Mouse (Mus musculus) activated CD4-positive, CD25-positive, alpha-beta regulatory T cell, adult 4 months (primary cell): ENCODE data around the gene Asic3. TPM values are rescaled to one million over a fixed set of nuclear protein-coding genes. Genes with fewer than 3 reads are reported as not detected.
A peak's percentile ranks its signal among the peaks of the same experiment; 100 is the strongest.

ENCODE experiments used
- ATAC-seq: one replicate; pipeline ENCODE4 v1.8.0; 2017
- polyA plus RNA-seq, 2 experiments: library from polyadenylated mRNA; unstranded; fragments of 100-300 nt; shearing (Covaris generic); gene quantifications; one replicate each; pipeline ENCODE4 v1.2.1; 2017

The Asic3 gene
- polyA plus RNA-seq, 2 experiments from 2014 or later, result 0.85 TPM; not detected in 1

DNA sequence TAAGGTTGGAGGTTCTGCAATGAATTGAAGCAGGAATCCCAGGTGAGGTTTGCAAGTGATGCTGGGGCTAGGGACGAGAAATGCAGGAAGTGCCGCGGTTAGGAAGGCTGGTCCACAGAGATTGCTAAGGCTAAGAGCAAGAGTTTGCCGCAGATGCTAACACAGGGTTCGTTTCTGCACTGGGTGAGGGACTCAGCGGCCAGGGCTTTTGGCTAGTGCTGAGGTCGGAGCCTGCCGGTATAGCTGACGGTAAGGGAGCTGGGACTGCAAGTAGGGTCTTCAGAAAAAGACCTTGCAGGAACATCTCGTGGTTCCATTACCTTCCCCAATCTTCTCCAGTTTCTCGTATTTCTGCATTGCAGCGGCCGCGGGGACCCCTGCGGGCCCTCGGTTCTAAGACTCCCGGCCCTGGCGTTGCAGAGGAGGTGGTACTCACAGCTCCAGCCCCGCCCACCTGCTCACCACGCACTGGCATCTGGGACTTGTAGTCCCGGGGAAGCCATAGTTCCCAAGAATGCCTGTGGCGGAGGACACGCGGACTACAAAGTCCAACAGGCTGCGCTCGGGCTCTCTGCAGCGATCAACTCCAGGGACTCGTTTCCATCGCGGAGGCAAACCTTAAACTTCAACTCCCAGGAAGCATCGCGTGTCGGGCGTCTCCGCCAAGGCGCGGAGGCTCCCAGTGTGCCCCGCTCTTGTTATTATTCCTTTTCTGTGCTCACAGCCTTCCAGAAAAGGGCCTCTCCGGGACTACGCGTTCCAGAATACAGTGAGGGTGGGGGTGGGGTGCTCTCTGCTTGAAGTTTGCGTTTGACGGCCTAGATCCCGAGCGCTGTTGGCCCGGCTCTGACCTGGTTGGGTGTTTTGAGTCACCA, 10.2 kb downstream of the Asic3 start, which contains the start of the genes Cdk5 and Slc4a2:
Gene Cdk5 (minus strand): TSS at position 402 of the 875 bp plus-strand sequence.
Gene Slc4a2 (plus strand): TSS at position 709 of the 875 bp plus-strand sequence.
- ATAC-seq, result peak; percentile 93

GRCm38 (mm10) chr5:24424004-24424781, 11.0 kb downstream of the Asic3 start:
- ATAC-seq, result no peak

DNA sequence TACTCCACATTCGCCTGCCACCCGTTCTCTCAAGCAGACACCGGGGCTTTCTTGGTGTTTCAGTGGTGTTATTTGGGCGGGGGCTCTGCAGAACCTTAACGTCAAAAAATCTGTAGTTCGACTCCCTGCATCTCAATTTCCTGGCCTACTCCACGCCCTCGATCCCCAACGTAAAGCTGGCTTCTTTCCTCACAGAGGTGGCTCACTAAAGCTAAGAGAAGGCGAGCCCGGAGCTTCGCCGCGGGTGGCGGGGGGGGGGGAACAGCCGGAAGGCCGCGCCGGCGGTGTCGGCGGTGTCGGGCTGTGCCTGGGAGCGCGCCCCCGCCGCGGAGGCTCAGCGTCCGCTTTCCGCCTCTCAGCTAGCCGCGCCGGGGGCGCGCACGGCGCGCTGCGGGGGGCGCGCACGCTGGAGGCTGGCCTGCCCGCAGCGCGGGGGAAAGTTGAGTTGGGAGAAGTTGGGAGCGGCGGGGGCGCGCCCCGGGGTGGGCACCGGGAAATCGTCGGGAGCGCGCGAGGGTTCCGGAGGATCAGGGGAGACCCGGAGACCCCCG, 11.7 kb downstream of the Asic3 start:
- ATAC-seq, result peak; percentile 41

- no peak for ATAC-seq
These were observed 12.3 kb downstream of the Asic3 start for GRCm38 (mm10) chr5:24425421-24426036.

- ATAC-seq, result no peak
These were observed 12.8 kb downstream of the Asic3 start for GRCm38 (mm10) chr5:24426037-24426432.

DNA sequence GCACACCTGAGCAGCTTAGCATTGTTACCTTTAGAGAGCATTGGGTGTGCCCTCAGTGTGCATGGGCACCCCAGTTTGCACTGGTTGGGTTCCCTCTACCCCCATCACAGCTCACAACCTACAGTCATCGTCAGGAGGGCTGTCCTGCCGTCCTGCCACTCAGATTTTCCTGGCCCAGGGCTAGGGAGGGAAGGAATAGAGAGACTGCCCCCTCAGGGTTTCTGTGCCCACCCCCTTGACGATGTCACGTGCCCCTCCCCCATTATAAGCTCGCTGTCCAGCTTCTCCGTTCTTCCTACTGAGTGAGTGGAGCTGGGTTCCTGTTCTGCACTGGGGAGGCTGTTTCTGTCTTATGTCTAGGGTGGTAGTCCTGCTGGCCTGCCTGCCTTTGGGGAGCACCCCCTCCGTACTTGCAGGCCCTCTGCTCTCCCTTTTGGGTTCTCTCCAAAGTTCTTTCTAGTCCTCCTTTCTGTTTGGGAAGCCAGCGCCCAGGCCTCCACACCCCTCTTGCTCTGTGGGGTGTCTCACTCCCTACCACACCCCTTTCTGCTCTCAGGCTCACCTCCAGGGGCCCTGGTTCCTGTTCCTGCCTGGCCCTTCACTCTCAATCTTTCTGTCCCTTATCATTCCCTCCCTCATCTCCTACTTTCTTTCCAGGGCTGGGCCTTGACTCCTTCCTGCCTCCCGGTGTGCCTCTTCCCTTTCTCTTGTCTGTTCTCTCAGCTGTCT, 13.5 kb downstream of the Asic3 start:
- ATAC-seq, result no peak

- no peak for ATAC-seq
These were observed 14.1 kb downstream of the Asic3 start for GRCm38 (mm10) chr5:24427285-24427633.

DNA sequence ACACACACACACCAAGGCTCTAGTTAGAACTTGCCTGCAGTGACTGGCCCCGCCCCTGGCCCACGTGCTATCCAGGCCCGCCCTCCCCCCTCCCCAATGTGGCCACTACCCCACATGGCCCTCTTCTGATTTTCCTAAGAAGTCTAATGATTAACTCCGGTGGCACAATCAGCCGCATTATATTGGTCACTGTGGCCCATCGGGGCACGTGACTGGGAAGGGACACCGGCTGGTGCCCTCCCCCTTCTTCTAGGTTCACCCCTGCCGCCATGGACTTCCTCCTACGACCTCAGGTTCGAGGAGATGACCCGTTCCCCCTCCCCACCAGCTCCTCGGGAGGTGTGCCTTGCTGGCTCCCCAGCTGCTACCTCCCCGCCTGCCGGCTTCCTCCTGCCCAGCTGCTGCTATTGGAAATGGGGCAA, 14.8 kb downstream of the Asic3 start:
- no peak for ATAC-seq

DNA sequence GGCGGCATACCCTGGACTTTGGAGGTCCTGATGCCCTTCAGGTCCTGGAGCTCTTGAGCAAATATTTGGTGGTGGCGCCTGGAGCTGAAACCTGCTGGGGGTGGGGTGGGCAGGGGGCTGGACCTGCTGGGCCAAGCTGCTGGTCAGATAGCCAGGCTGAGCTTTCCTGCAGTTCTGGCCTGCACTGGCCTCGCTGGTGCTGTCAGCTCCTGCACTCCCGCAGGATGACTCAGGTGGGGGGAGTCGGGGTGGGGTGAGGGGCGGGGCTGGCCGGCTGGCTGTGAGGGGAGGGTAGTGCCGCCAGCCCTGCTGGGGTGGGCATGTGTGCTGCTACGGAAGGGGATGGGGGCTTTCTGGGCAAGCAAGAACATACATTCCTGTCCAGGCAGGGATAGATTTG, 15.4 kb downstream of the Asic3 start:
- ATAC-seq, result no peak

- no peak for ATAC-seq
These were observed 20.8 kb downstream of the Asic3 start for GRCm38 (mm10) chr5:24433993-24434392.

GRCm38 (mm10) chr5:24441187-24441586, 28.0 kb downstream of the Asic3 start:
- ATAC-seq, result no peak

DNA sequence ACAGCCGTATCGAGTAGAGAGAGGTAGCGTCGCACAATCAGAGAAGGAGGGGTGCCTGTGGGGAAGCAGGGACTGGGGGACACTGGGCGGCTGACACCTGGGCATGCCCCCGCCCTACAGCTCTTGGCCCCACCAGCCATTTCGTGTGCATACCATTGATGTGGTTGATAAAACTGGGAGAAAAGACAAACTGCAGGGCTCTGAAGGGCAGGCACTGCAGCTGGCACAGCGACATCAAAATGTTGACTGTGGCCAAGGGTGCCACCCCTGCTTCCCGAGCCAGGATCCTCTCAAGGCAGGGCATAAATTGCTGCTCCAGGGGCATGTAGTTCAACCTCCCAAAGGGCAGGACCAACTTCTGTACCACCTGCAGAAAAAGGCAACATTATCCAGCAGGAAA, 28.8 kb downstream of the Asic3 start:
- ATAC-seq, result no peak

GRCm38 (mm10) chr5:24443204-24443603, 30.0 kb downstream of the Asic3 start:
- no peak for ATAC-seq

- ATAC-seq, result no peak
These were observed 30.7 kb downstream of the Asic3 start for GRCm38 (mm10) chr5:24443927-24444326.

- ATAC-seq, result peak; percentile 63
These were observed 31.7 kb downstream of the Asic3 start, which contains the start of gene Fastk for GRCm38 (mm10) chr5:24444746-24445427. Gene Fastk, minus strand, starts transcription at chr5:24445287.

- no peak for ATAC-seq
These were observed 32.4 kb downstream of the Asic3 start for GRCm38 (mm10) chr5:24445428-24446080.

- ATAC-seq, result no peak
These were observed 33.4 kb downstream of the Asic3 start for GRCm38 (mm10) chr5:24446630-24447029.

DNA sequence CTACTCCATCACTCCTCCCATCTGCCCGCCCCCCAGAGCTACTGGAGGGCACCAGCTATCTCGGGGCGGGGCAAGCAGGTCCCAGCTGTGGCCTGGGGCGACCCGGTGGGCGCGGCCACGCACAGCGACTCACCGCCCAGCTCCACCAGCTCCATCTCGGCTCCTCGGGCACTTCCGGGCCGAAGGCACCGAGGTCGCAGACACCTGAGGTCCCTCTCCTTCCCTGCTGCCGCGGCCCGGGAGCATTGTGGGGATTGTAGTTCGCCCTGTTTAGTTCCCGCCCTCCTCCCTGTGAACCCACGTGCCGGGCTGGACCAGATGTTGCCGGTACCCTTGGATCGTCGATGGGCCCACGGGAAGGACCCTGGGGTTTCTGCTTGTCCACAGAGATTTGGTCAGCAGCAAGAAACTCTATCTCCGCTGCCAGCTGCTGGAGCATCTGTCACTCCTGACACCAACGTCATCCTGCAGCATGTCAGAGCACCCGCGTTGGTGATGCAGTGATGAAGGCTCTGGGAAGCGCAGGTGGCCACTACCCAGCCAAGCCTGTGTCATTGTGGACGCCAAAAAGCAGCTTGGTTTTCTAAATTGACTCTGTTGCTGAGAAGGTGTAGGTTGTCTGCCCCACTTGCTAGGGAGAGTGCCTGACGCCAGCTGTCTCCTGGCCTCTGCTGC, 34.6 kb downstream of the Asic3 start, which contains the start of gene Tmub1:
Gene Tmub1 (minus strand): TSS at position 231 of the 675 bp plus-strand sequence.
- peak; percentile 68 for ATAC-seq

GRCm38 (mm10) chr5:24451264-24452029, 38.3 kb downstream of the Asic3 start:
- ATAC-seq, result peak; percentile 71
